Mouse (Mus musculus) stomach, embryonic 15.5 days (tissue): ENCODE data around the gene Gm8138. TPM values are rescaled to one million over a fixed set of nuclear protein-coding genes. Genes with fewer than 3 reads are reported as not detected.
"Not testable (repeated sequence)": the region's sequence is repeated elsewhere in the genome, so short reads cannot be mapped to it uniquely, and the experiment has no call there.

ENCODE experiments used
- ATAC-seq: fragments of 200-750 bp; cut with Nextera tagmentation; 2 replicates; pipeline ENCODE4 v1.8.0; 2017; ENCODE audit warnings: low read depth, moderate number of reproducible peaks, moderate TSS enrichment; ENCODE audit not compliant: insufficient read depth, low FRiP score
- H3K27ac ChIP-seq: fragments of 300-500 bp; sonication (generic); 2 replicates; pipeline ENCODE4 v1.5.1; 2015; ENCODE audit warnings: mild to moderate bottlenecking, inconsistent platforms
- H3K27me3 ChIP-seq: fragments of 300-500 bp; sonication (generic); replicated peaks from 2 replicates; pipeline ENCODE4 v1.6.1; 2015; ENCODE audit warnings: inconsistent platforms
- H3K36me3 ChIP-seq: fragments of 300-500 bp; sonication (generic); 2 replicates; pipeline ENCODE4 v1.6.1; 2015; ENCODE audit warnings: inconsistent platforms
- H3K4me1 ChIP-seq: fragments of 300-500 bp; sonication (generic); 2 replicates; pipeline ENCODE4 v1.6.1; 2015; ENCODE audit warnings: inconsistent platforms
- H3K4me2 ChIP-seq: fragments of 300-500 bp; sonication (generic); 2 replicates; pipeline ENCODE4 v1.6.1; 2015; ENCODE audit warnings: mild to moderate bottlenecking, inconsistent platforms
- H3K4me3 ChIP-seq: fragments of 300-500 bp; sonication (generic); replicated peaks from 2 replicates; pipeline ENCODE4 v1.5.1; 2015; ENCODE audit warnings: inconsistent platforms
- H3K9ac ChIP-seq: fragments of 300-500 bp; sonication (generic); 2 replicates; pipeline ENCODE4 v1.6.1; 2015; ENCODE audit warnings: inconsistent platforms
- H3K9me3 ChIP-seq: fragments of 300-500 bp; sonication (generic); 2 replicates; pipeline ENCODE4 v1.6.1; 2016; ENCODE audit warnings: inconsistent platforms
- WGBS: fragments of 180-500 bp; shearing (Covaris S2); methylation state at CpG from one replicate; pipeline ENCODE4 v1.1.7; 2015; 5-methylcytosine and 5-hydroxymethylcytosine counted together
- polyA plus RNA-seq: library from polyadenylated mRNA; unstranded; fragments of >200 nt; fragmentation: Nextera tagmentation; extraction: Ambion mirVana; gene quantifications from 2 replicates; pipeline ENCODE4 v1.2.1, GENCODE M21; 2015

The Gm8138 gene
- polyA plus RNA-seq, result not detected in 2 replicates

- H3K4me3 ChIP-seq, ATAC-seq, H3K9me3 ChIP-seq, H3K4me2 ChIP-seq, H3K27me3 ChIP-seq, H3K4me1 ChIP-seq, H3K9ac ChIP-seq, H3K36me3 ChIP-seq, H3K27ac ChIP-seq: not testable (repeated sequence)
- WGBS, result no CpG with 5 or more reads among the region's 3 CpGs
Measured at GRCm38 (mm10) chr14:43416250-43416649, at the start of gene Gm8138. Gene Gm8138 (minus strand): TSS chr14:43416350.

GRCm38 (mm10) chr14:43361713-43362112 lies 54.4 kb downstream of the Gm8138 start:
- H3K4me2 ChIP-seq, H3K4me1 ChIP-seq, H3K9me3 ChIP-seq, H3K9ac ChIP-seq, H3K27ac ChIP-seq, H3K36me3 ChIP-seq, ATAC-seq, H3K4me3 ChIP-seq, H3K27me3 ChIP-seq: not testable (repeated sequence)
- 80% methylated on average over 11 of the region's 11 CpGs for WGBS

Other genes with a start within 250 kb of the Gm8138 start
- gene Gm7233, start 236.5 kb downstream of the Gm8138 start, polyA plus RNA-seq, result not detected in 2 replicates
- not detected in 2 replicates for gene Gm8122, start 181.0 kb downstream of the Gm8138 start, polyA plus RNA-seq
- not detected in 2 replicates for gene Gm8126, start 157.7 kb downstream of the Gm8138 start, polyA plus RNA-seq
- gene Gm9732, start 141.3 kb downstream of the Gm8138 start, polyA plus RNA-seq, result not detected in 2 replicates
- not detected in 2 replicates for gene Gm8127, start 122.5 kb downstream of the Gm8138 start, polyA plus RNA-seq
- not detected in 2 replicates for gene 1700001F09Rik, start 68.5 kb downstream of the Gm8138 start, polyA plus RNA-seq
- gene Gm5799, start 127.2 kb upstream of the Gm8138 start, polyA plus RNA-seq, result not detected in 2 replicates
- not detected in 2 replicates for gene Gm17654, start 162.8 kb upstream of the Gm8138 start, polyA plus RNA-seq
- gene Gm10375, start 191.7 kb upstream of the Gm8138 start, polyA plus RNA-seq, result not detected in 2 replicates